Mouse (Mus musculus) limb, embryonic 12.5 days (tissue): Measurements from ENCODE around the gene Whamm. TPM values are rescaled to one million over a fixed set of nuclear protein-coding genes. Genes with fewer than 3 reads are reported as not detected.

Experiments used
- ATAC-seq: fragments of 200-750 bp; cut with Nextera tagmentation; 2 replicates; pipeline ENCODE4 v1.8.0; 2017; ENCODE audit warnings: low read depth, moderate TSS enrichment; ENCODE audit not compliant: insufficient number of reproducible peaks, insufficient read depth, low FRiP score, low TSS enrichment
- H3K27ac ChIP-seq: fragments of 300-500 bp; sonication (generic); 2 replicates; pipeline ENCODE4 v1.5.1; 2016; ENCODE audit warnings: mild to moderate bottlenecking, moderate library complexity
- H3K27me3 ChIP-seq: fragments of 300-500 bp; sonication (generic); 2 replicates; pipeline ENCODE4 v1.6.1; 2016; ENCODE audit warnings: mild to moderate bottlenecking, moderate library complexity
- H3K36me3 ChIP-seq: fragments of 300-500 bp; sonication (generic); 2 replicates; pipeline ENCODE4 v1.6.1; 2016; ENCODE audit warnings: mild to moderate bottlenecking, moderate library complexity
- H3K4me1 ChIP-seq: fragments of 300-500 bp; sonication (generic); replicated peaks from 2 replicates; pipeline ENCODE4 v1.6.1; 2016
- H3K4me2 ChIP-seq: fragments of 300-500 bp; sonication (generic); 2 replicates; pipeline ENCODE4 v1.6.1; 2016; ENCODE audit warnings: mild to moderate bottlenecking, moderate library complexity
- H3K4me3 ChIP-seq: fragments of 300-500 bp; sonication (generic); replicated peaks from 2 replicates; pipeline ENCODE4 v1.5.1; 2016; ENCODE audit warnings: mild to moderate bottlenecking
- H3K9ac ChIP-seq: fragments of 300-500 bp; sonication (generic); replicated peaks from 2 replicates; pipeline ENCODE4 v1.6.1; 2016; ENCODE audit warnings: mild to moderate bottlenecking, moderate library complexity
- H3K9me3 ChIP-seq: fragments of 300-500 bp; sonication (generic); 2 replicates; pipeline ENCODE4 v1.6.1; 2016; ENCODE audit warnings: mild to moderate bottlenecking, moderate library complexity
- WGBS: fragments of 180-500 bp; shearing (Covaris S2); methylation state at CpG from one replicate; pipeline ENCODE4 v1.1.7; 2016; 5-methylcytosine and 5-hydroxymethylcytosine counted together
- microRNA counts: library from miRNA; unstranded; fragments of <30 nt; microRNA quantifications from one replicate; lab custom pipeline; 2017
- polyA plus RNA-seq: library from polyadenylated mRNA; unstranded; fragments of >200 nt; fragmentation: Nextera tagmentation; extraction: Ambion mirVana; gene quantifications from 2 replicates; pipeline ENCODE4 v1.2.1, GENCODE M21; 2016

Gene Whamm
- polyA plus RNA-seq, 1 experiment from 2014 or later = 4.0 TPM

GRCm38 (mm10) chr7:81631261-81631660 lies 60.2 kb downstream of the Whamm start:
- H3K9ac ChIP-seq = no peak overlapping the region

GRCm38 (mm10) chr7:81632586-81632985 lies 61.5 kb downstream of the Whamm start:
- WGBS = 83% methylated on average over 6 of the region's 6 CpGs
- Histone ChIP-seq H3K4me3 (no peak overlapping the region), H3K9me3 (peaks cover 6% of the 10 kb centered on the region; the same call in 1 of the 2 replicates), H3K9ac (no peak overlapping the region), H3K4me2 (no peak overlapping the region), H3K27me3 (no peaks in the 10 kb centered on the region), H3K27ac (no peak overlapping the region), H3K4me1 (no peaks in the 10 kb centered on the region), H3K36me3 (peaks cover 5% of the 10 kb centered on the region)
- no peak for ATAC-seq

More at GRCm38 (mm10) chr7:81631261-81631660, 60.2 kb downstream of the Whamm start:
- no peak overlapping the region for H3K27ac ChIP-seq
- H3K4me1 ChIP-seq = no peaks in the 10 kb centered on the region
- no peak overlapping the region for H3K4me3 ChIP-seq
- H3K9me3 ChIP-seq = peaks cover 10% of the 10 kb centered on the region; the same call in 1 of the 2 replicates
- no peaks in the 10 kb centered on the region for H3K27me3 ChIP-seq
- peaks cover 5% of the 10 kb centered on the region for H3K36me3 ChIP-seq
- ATAC-seq = no peak
- no peak overlapping the region for H3K4me2 ChIP-seq
- WGBS = 84% methylated on average over 8 of the region's 8 CpGs

GRCm38 (mm10) chr7:81641101-81641500 lies 70.0 kb downstream of the Whamm start:
- no peak overlapping the region for H3K9ac ChIP-seq
- no peaks in the 10 kb centered on the region for H3K36me3 ChIP-seq
- H3K4me1 ChIP-seq = no peaks in the 10 kb centered on the region
- WGBS = 81% methylated on average over 6 of the region's 6 CpGs
- no peak overlapping the region for H3K4me3 ChIP-seq
- H3K27me3 ChIP-seq = no peaks in the 10 kb centered on the region; the same call in 1 of the 2 replicates
- no peak for ATAC-seq
- no peak overlapping the region for H3K4me2 ChIP-seq
- no peak overlapping the region for H3K27ac ChIP-seq
- H3K9me3 ChIP-seq = no peaks in the 10 kb centered on the region

- ATAC-seq = no peak
- no peaks in the 10 kb centered on the region for H3K9me3 ChIP-seq
- no peak overlapping the region for H3K4me3 ChIP-seq
- WGBS = 76% methylated on average over 7 of the region's 7 CpGs
- no peaks in the 10 kb centered on the region for H3K4me1 ChIP-seq
- no peak overlapping the region for H3K27ac ChIP-seq
- no peaks in the 10 kb centered on the region for H3K36me3 ChIP-seq
- peaks cover 3% of the 10 kb centered on the region; the same call in 1 of the 2 replicates for H3K27me3 ChIP-seq
- H3K9ac ChIP-seq = no peak overlapping the region
- no peak overlapping the region for H3K4me2 ChIP-seq
Observed at GRCm38 (mm10) chr7:81644551-81645235, 73.6 kb downstream of the Whamm start.

MicroRNAs encoded within 50 kb of the gene (microRNA counts, 519-probe panel; counts per million panel counts)
- microRNA mmu-miR-1839-3p (lab: Ali Mortazavi, UCI) (not detected), microRNA mmu-miR-1839-5p (lab: Ali Mortazavi, UCI) (4,525 counts per million, percentile 36 among the panel's probes with 10 or more counts)

Other genes with a start within 250 kb of the Whamm start
- 1,248 and 1,281 TPM in 2 replicates for gene Rps17, start 226.0 kb upstream of the Whamm start, polyA plus RNA-seq
- 0.44 TPM in 1 of 2 replicates, not detected in the other for gene Cpeb1, start 115.8 kb upstream of the Whamm start, polyA plus RNA-seq
- 0.09 and 0.44 TPM in 2 replicates for gene Ap3b2, start 77.3 kb upstream of the Whamm start, polyA plus RNA-seq
- gene BC048679, start 73.0 kb upstream of the Whamm start, polyA plus RNA-seq = not detected in 2 replicates
- gene Fsd2, start 4.3 kb upstream of the Whamm start, polyA plus RNA-seq = 0.08 TPM in 1 of 2 replicates, not detected in the other
- 42.5 and 46.7 TPM in 2 replicates for gene Homer2, start 136.3 kb downstream of the Whamm start, polyA plus RNA-seq
- gene Ramac, start 191.7 kb downstream of the Whamm start, polyA plus RNA-seq = 113 and 114 TPM in 2 replicates
- gene 3110040N11Rik, start 218.2 kb downstream of the Whamm start, polyA plus RNA-seq = 50.4 and 57.2 TPM in 2 replicates